Mouse (Mus musculus): ENCODE measurements around the gene Eif2ak1. TPM values are rescaled to one million over a fixed set of nuclear protein-coding genes. Genes with fewer than 3 reads are reported as not detected.

The Eif2ak1 gene
- polyA plus RNA-seq, 1 experiment, result 30.0 TPM

- TF ChIP-seq POLR2A (IDR thresholded peaks at IDR 0.05; ENCODE audit: low read depth, low read length) (no peak), CTCF (IDR thresholded peaks at IDR 0.05; ENCODE audit: borderline replicate concordance, insufficient read depth, low read length) (no peak)
- Histone ChIP-seq H3K4me1 (ENCODE audit: control insufficient read depth, insufficient read depth, low read length) (no peaks in the 10 kb centered on the region), H3K27ac (ENCODE audit: insufficient read depth, low read length) (no peak within 1 kb of the TSS)
These were observed 80.2 kb downstream of the Eif2ak1 start, which contains the start of gene Ankrd61 for GRCm38 (mm10) chr5:143897635-143898330. Gene Ankrd61, minus strand, starts transcription at chr5:143897685.

GRCm38 (mm10) chr5:143902111-143902510 is 84.5 kb downstream of the Eif2ak1 start:
- Histone ChIP-seq H3K4me3 (ENCODE audit: insufficient read depth, low read length) (no peak overlapping the region), H3K27ac (ENCODE audit: insufficient read depth, low read length) (no peak overlapping the region), H3K4me1 (ENCODE audit: control insufficient read depth, insufficient read depth, low read length) (0 out of 2 replicates have a peak, but pooled peaks cover 3% of the 10 kb centered on the region)
- TF ChIP-seq POLR2A (IDR thresholded peaks at IDR 0.05; ENCODE audit: low read depth, low read length) (no peak), CTCF (IDR thresholded peaks at IDR 0.05; ENCODE audit: borderline replicate concordance, insufficient read depth, low read length) (no peak)

More at GRCm38 (mm10) chr5:143897635-143898330, 80.2 kb downstream of the Eif2ak1 start, which contains the start of gene Ankrd61:
- H3K4me3 ChIP-seq (ENCODE audit: insufficient read depth, low read length), result no peak within 1 kb of the TSS

- no peak overlapping the region for H3K4me3 ChIP-seq (ENCODE audit: insufficient read depth, low read length)
- TF ChIP-seq CTCF (IDR thresholded peaks at IDR 0.05; ENCODE audit: borderline replicate concordance, insufficient read depth, low read length) (no peak), POLR2A (IDR thresholded peaks at IDR 0.05; ENCODE audit: low read depth, low read length) (no peak)
- peaks cover 6% of the 10 kb centered on the region; the same call in 1 of the 2 replicates for H3K4me1 ChIP-seq (ENCODE audit: control insufficient read depth, insufficient read depth, low read length)
- H3K27ac ChIP-seq (ENCODE audit: insufficient read depth, low read length), result no peak overlapping the region
These were observed 86.2 kb downstream of the Eif2ak1 start for GRCm38 (mm10) chr5:143903813-143904212.

GRCm38 (mm10) chr5:143906429-143906828 is 88.8 kb downstream of the Eif2ak1 start:
- no peak overlapping the region for H3K27ac ChIP-seq (ENCODE audit: insufficient read depth, low read length)
- H3K4me1 ChIP-seq (ENCODE audit: control insufficient read depth, insufficient read depth, low read length), result peaks cover 6% of the 10 kb centered on the region; the same call in 1 of the 2 replicates
- TF ChIP-seq CTCF (IDR thresholded peaks at IDR 0.05; ENCODE audit: borderline replicate concordance, insufficient read depth, low read length) (no peak), POLR2A (IDR thresholded peaks at IDR 0.05; ENCODE audit: low read depth, low read length) (no peak)
- no peak overlapping the region for H3K4me3 ChIP-seq (ENCODE audit: insufficient read depth, low read length)

GRCm38 (mm10) chr5:143908926-143909325 is 91.3 kb downstream of the Eif2ak1 start:
- Histone ChIP-seq H3K27ac (ENCODE audit: insufficient read depth, low read length) (peak overlapping the region; percentile 38), H3K4me1 (ENCODE audit: control insufficient read depth, insufficient read depth, low read length) (peaks cover 6% of the 10 kb centered on the region; the same call in 1 of the 2 replicates), H3K4me3 (ENCODE audit: insufficient read depth, low read length) (peak overlapping the region; percentile 82)
- TF ChIP-seq POLR2A (IDR thresholded peaks at IDR 0.05; ENCODE audit: low read depth, low read length) (no peak), CTCF (IDR thresholded peaks at IDR 0.05; ENCODE audit: borderline replicate concordance, insufficient read depth, low read length) (no peak)

GRCm38 (mm10) chr5:143909417-143910400 is 92.1 kb downstream of the Eif2ak1 start, which contains the start of the genes Aimp2 and Pms2:
Gene Aimp2, minus strand, starts transcription at chr5:143909847.
Gene Pms2, plus strand, starts transcription at chr5:143909964.
- Histone ChIP-seq H3K27ac (ENCODE audit: insufficient read depth, low read length) (peak within 1 kb of the TSS; percentile 38), H3K4me3 (ENCODE audit: insufficient read depth, low read length) (peak within 1 kb of the TSS; percentile 82), H3K4me1 (ENCODE audit: control insufficient read depth, insufficient read depth, low read length) (peaks cover 6% of the 10 kb centered on the region; the same call in 1 of the 2 replicates)
- peak; percentile 85 for TF ChIP-seq POLR2A (IDR thresholded peaks at IDR 0.05; ENCODE audit: low read depth, low read length)
- TF ChIP-seq CTCF (IDR thresholded peaks at IDR 0.05; ENCODE audit: borderline replicate concordance, insufficient read depth, low read length), result no peak

- H3K4me3 ChIP-seq (ENCODE audit: insufficient read depth, low read length), result no peak overlapping the region
- TF ChIP-seq CTCF (IDR thresholded peaks at IDR 0.05; ENCODE audit: borderline replicate concordance, insufficient read depth, low read length), result no peak
- no peak for TF ChIP-seq POLR2A (IDR thresholded peaks at IDR 0.05; ENCODE audit: low read depth, low read length)
- no peaks in the 10 kb centered on the region for H3K4me1 ChIP-seq (ENCODE audit: control insufficient read depth, insufficient read depth, low read length)
- H3K27ac ChIP-seq (ENCODE audit: insufficient read depth, low read length), result no peak overlapping the region
These were observed 98.6 kb downstream of the Eif2ak1 start for GRCm38 (mm10) chr5:143916221-143916620.

- TF ChIP-seq CTCF (IDR thresholded peaks at IDR 0.05; ENCODE audit: borderline replicate concordance, insufficient read depth, low read length) (peak; percentile 56; the same call in 1 of the 2 replicates), POLR2A (IDR thresholded peaks at IDR 0.05; ENCODE audit: low read depth, low read length) (no peak)
- no peak overlapping the region for H3K4me3 ChIP-seq (ENCODE audit: insufficient read depth, low read length)
- no peaks in the 10 kb centered on the region for H3K4me1 ChIP-seq (ENCODE audit: control insufficient read depth, insufficient read depth, low read length)
- no peak overlapping the region for H3K27ac ChIP-seq (ENCODE audit: insufficient read depth, low read length)
These were observed 99.8 kb downstream of the Eif2ak1 start for GRCm38 (mm10) chr5:143917418-143917817.

- H3K27ac ChIP-seq (ENCODE audit: insufficient read depth, low read length), result no peak overlapping the region
- TF ChIP-seq POLR2A (IDR thresholded peaks at IDR 0.05; ENCODE audit: low read depth, low read length) (no peak), CTCF (IDR thresholded peaks at IDR 0.05; ENCODE audit: borderline replicate concordance, insufficient read depth, low read length) (no peak)
- H3K4me1 ChIP-seq (ENCODE audit: control insufficient read depth, insufficient read depth, low read length), result no peaks in the 10 kb centered on the region
- H3K4me3 ChIP-seq (ENCODE audit: insufficient read depth, low read length), result no peak overlapping the region
These were observed 100.5 kb downstream of the Eif2ak1 start for GRCm38 (mm10) chr5:143918120-143918519.

All from embryonic fibroblast, embryonic 13.5 days (primary cell).